Comparison of ENCODE assay signal across 22 mouse cellular contexts in genomic region chr4:153832151-153832550, GRCm38 (mm10).
DNase-seq lines count a peak whose midpoint lies in the region; ATAC-seq and TF ChIP-seq lines count a peak whose summit lies in the region.
"Had no signal": no experiment of that assay in that cellular context is flagged by ENCODE, and none has a peak within 500 bp of the region (broad histone marks: within the 10 kb centered on the region; RNA-seq: fewer than 3 reads in every experiment).

No protein-coding gene starts in this region.

- no peak overlapping the region for H3K27ac ChIP-seq in lung, embryonic 15.5 days
- H3K27ac ChIP-seq in ES-E14 (ENCODE audit: insufficient read depth, low read depth, low read length, poor library complexity, severe bottlenecking), result peak overlapping the region; percentile 94; the same call in 1 of the 2 replicates
- H3K27ac ChIP-seq: embryonic facial prominence, embryonic 10.5 days; embryonic facial prominence, embryonic 12.5 days; forebrain, embryonic 13.5 days; forebrain, embryonic 15.5 days had no signal

- H3K4me3 ChIP-seq in lung, embryonic 15.5 days, result no peak overlapping the region
- H3K4me3 ChIP-seq in ES-E14 (ENCODE audit: insufficient read depth in 1 of 2, low read depth in 1 of 2, low read length in 2 of 2, poor library complexity in 1 of 2, severe bottlenecking in 1 of 2), result peak overlapping the region in 1 of 2 experiments; percentile 24; a peak in 1 of 4 replicates
- H3K4me3 ChIP-seq: embryonic facial prominence, embryonic 10.5 days; embryonic facial prominence, embryonic 12.5 days; forebrain, embryonic 13.5 days; forebrain, embryonic 15.5 days had no signal

- no peaks in the 10 kb centered on the region for H3K9me3 ChIP-seq in lung, embryonic 15.5 days
- H3K9me3 ChIP-seq in ES-E14 (ENCODE audit: control insufficient read depth, insufficient read depth, low read depth, low read length), result no peaks in the 10 kb centered on the region
- H3K9me3 ChIP-seq: embryonic facial prominence, embryonic 10.5 days; embryonic facial prominence, embryonic 12.5 days; forebrain, embryonic 15.5 days had no signal

- no peak for DNase-seq in lung, postnatal 14 days
- DNase-seq in ES-E14 (ENCODE audit: low read depth, low spot score), result no peak
- no peak for DNase-seq in heart, postnatal 14 days
- DNase-seq: adrenal gland, adult 8-10 months; adrenal gland, postnatal 14 days; adrenal gland, postnatal 36 days; B cell, adult 2 months; cerebellum, adult 11-12 months; cerebellum, adult 2 months; cerebellum, adult 9-10 months; cerebellum, postnatal 10 days; cerebellum, postnatal 25 days; forebrain, postnatal 0 days had no signal

- ATAC-seq in lung, embryonic 15.5 days (ENCODE audit: borderline replicate concordance, extremely low read depth, low FRiP score, low TSS enrichment), result peak; percentile 23; the same call in 1 of the 2 replicates
- no peak for ATAC-seq in megakaryocyte progenitor cell, adult 5-6 weeks (replicated peaks; ENCODE audit: poor library complexity)
- ATAC-seq: activated CD4-positive, CD25-positive, alpha-beta regulatory T cell, adult 4 months; CD4-positive, CD25-positive, alpha-beta regulatory T cell, adult 4 months; forebrain, embryonic 13.5 days; forebrain, embryonic 15.5 days; forebrain, postnatal 0 days had no signal

- H3K4me1 ChIP-seq in lung, embryonic 15.5 days, result no peaks in the 10 kb centered on the region
- peaks cover 3 to 38% of the 10 kb centered on the region in 2 experiments; a peak in 3 of 4 replicates for H3K4me1 ChIP-seq in ES-E14 (ENCODE audit: control insufficient read depth in 2 of 2, insufficient read depth in 2 of 2, low read length in 2 of 2, poor library complexity in 1 of 2)
- H3K4me1 ChIP-seq: embryonic facial prominence, embryonic 10.5 days; embryonic facial prominence, embryonic 12.5 days; forebrain, embryonic 13.5 days; forebrain, embryonic 15.5 days had no signal

- in situ Hi-C loops in ES-E14 (cut with MboI; ENCODE audit: low sequenced_read_pairs in 2 of 2, unreplicated experiment in 2 of 2), result no loop called here

- WGBS in lung, embryonic 15.5 days, result 44% methylated on average over 2 of the region's 2 CpGs

- no peak overlapping the region for H3K9ac ChIP-seq in lung, embryonic 15.5 days
- peak overlapping the region; percentile 57; the same call in 1 of the 2 replicates for H3K9ac ChIP-seq in ES-E14 (ENCODE audit: insufficient read depth, low read depth, low read length, poor library complexity, severe bottlenecking)
- H3K9ac ChIP-seq: embryonic facial prominence, embryonic 12.5 days; forebrain, embryonic 13.5 days; forebrain, embryonic 15.5 days; forebrain, postnatal 0 days had no signal

- H3K4me2 ChIP-seq in lung, embryonic 15.5 days, result no peak overlapping the region
- H3K4me2 ChIP-seq: embryonic facial prominence, embryonic 12.5 days; forebrain, embryonic 13.5 days; forebrain, embryonic 15.5 days had no signal

- intact Hi-C loops in heart, postnatal 14 days (cut with DNase I), result no loop called here

- no peaks in the 10 kb centered on the region for H3K27me3 ChIP-seq in lung, embryonic 15.5 days
- H3K27me3 ChIP-seq: CH12.LX; embryonic facial prominence, embryonic 12.5 days; forebrain, embryonic 13.5 days; forebrain, embryonic 15.5 days had no signal

- no peaks in the 10 kb centered on the region for H3K36me3 ChIP-seq in lung, embryonic 15.5 days
- no peaks in the 10 kb centered on the region for H3K36me3 ChIP-seq in ES-E14 (ENCODE audit: control insufficient read depth, insufficient read depth, low read length, poor library complexity, severe bottlenecking)
- H3K36me3 ChIP-seq: embryonic facial prominence, embryonic 10.5 days; embryonic facial prominence, embryonic 12.5 days; forebrain, embryonic 15.5 days had no signal

TF ChIP-seq in ES-E14, 5 proteins besides CTCF, POLR2A, EP300 and RAD21:
- no peak for TF ChIP-seq ZC3H11A (IDR thresholded peaks at IDR 0.05; ENCODE audit: borderline replicate concordance, low read depth, low read length)
